Mouse (Mus musculus): ENCODE measurements around the gene Ate1. TPM values are rescaled to one million over a fixed set of nuclear protein-coding genes. Genes with fewer than 3 reads are reported as not detected.
A peak's percentile ranks its signal among the peaks of the same experiment; 100 is the strongest.
"Not testable (repeated sequence)": the region's sequence is repeated elsewhere in the genome, so short reads cannot be mapped to it uniquely, and the experiment has no call there.

Gene Ate1
- polyA plus RNA-seq, 1 experiment from 2014 or later = 113 TPM

DNA sequence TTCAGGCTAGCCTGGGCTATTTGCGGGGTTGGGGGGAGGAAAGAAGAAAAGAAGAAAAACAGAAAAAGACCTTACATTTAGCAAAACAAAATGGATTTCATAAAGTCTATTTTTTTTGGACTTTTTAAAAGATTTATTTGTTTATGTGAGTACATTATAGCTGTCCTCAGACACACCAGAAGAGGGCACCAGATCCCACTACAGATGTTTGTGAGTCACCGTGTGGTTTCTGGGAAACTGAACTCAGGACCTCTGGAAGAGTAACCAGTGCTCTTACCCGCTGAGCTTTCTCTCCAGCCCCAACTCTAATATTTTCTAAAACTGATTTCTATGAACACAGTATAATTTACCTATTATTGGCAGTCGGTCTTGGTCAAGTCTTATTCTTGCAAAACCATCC, 15.0 kb upstream of the Ate1 start:
- ATAC-seq (ENCODE audit: low FRiP score, low TSS enrichment) (no peak), DNase-seq (peak; percentile 17)
- 93% methylated on average over 4 of the region's 4 CpGs for WGBS
- H3K9me3 ChIP-seq (ENCODE audit: control insufficient read depth, low read length) = no peaks in the 10 kb centered on the region
- no peaks in the 10 kb centered on the region for H3K27me3 ChIP-seq (ENCODE audit: control insufficient read depth, insufficient read depth, low read length)
- no peak overlapping the region for H3K9ac ChIP-seq (replicated peaks; ENCODE audit: low read length)
- H3K4me1 ChIP-seq (ENCODE audit: control insufficient read depth, insufficient read depth, low read length) = no peaks in the 10 kb centered on the region
- peaks cover 69% of the 10 kb centered on the region for H3K36me3 ChIP-seq (ENCODE audit: control insufficient read depth, insufficient read depth, low read length)
- no peak overlapping the region for H3K4me3 ChIP-seq (replicated peaks; ENCODE audit: low read depth, low read length)
- H3K27ac ChIP-seq (replicated peaks; ENCODE audit: low read depth, low read length) = no peak overlapping the region
- no peak overlapping the region for H3K4me2 ChIP-seq (ENCODE audit: low read length)

DNA sequence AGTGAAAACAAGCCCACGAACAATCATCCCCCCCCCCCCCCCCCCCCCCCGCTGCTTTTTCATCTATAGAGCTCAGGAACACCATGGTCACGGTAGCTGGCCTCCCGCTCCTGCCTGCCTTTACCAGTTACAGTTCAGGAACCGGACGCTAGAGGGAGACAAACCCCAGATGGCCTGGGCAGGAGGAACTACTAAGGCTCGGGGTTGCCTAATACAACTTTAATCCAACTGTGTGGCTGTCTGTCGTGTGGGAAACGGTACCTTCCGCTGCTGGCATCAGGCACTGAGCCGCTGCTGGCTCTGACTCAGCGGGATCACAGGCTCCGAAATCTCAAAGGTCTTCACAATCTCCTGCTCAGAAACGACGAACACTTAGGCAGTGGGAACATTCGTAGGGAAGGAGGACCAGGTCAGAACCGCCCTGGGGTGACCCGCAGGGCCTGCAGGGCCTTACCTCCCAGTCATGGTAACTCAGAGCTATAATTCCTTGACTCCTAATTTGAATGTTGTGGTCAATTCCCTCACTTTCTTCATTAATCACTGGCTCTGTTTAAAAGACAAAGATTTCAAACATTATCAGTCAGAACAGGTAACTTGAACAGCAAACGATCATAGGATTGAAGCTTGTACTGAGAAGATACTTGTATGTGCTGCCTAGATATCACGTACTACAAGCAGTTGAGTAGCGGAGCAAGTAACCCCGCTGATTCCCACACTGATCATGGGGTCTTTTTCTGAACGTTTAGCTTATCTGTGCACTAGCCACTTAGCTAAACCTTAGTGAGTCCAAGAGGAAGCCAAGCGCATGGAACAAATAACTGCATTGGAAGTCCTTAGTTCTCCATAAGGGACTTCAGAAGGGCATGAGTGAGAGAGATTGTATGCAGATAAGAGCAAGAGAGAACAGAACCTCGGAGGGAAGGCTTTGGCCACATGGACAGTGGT, 13.4 kb upstream of the Ate1 start:
- Histone ChIP-seq H3K9ac (replicated peaks; ENCODE audit: low read length) (no peak overlapping the region), H3K4me1 (ENCODE audit: control insufficient read depth, insufficient read depth, low read length) (no peaks in the 10 kb centered on the region), H3K27me3 (ENCODE audit: control insufficient read depth, insufficient read depth, low read length) (no peaks in the 10 kb centered on the region), H3K36me3 (ENCODE audit: control insufficient read depth, insufficient read depth, low read length) (peaks cover 54% of the 10 kb centered on the region), H3K27ac (replicated peaks; ENCODE audit: low read depth, low read length) (no peak overlapping the region), H3K4me3 (replicated peaks; ENCODE audit: low read depth, low read length) (no peak overlapping the region), H3K4me2 (ENCODE audit: low read length) (no peak overlapping the region), H3K9me3 (ENCODE audit: control insufficient read depth, low read length) (no peaks in the 10 kb centered on the region)
- DNase-seq (peak; percentile 91), ATAC-seq (ENCODE audit: low FRiP score, low TSS enrichment) (no peak; the same call in 1 of the 2 replicates)
- 43% methylated on average over 25 of the region's 25 CpGs for WGBS

DNA sequence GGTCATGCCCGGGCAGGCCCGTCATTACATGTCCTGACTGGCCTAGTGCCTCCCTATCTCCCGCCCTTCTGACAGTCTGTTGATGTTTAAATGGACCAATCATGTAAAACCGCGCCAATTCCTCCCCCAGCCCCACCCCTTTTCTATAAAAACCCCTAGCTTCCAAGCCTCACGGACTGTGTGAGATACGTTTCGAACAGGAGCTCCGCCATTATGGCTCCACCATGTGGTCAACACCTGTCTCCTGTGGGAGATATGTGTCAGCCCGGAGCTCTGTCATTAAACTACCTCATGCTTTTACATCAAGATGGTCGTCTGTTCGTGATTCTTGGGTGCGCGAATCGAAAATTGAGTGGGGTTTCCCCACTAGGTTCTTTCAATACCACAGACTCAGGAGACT, 11.0 kb upstream of the Ate1 start:
- not testable (repeated sequence) for H3K27me3 ChIP-seq (ENCODE audit: control insufficient read depth, insufficient read depth, low read length); H3K4me2 ChIP-seq (ENCODE audit: low read length); H3K4me3 ChIP-seq (replicated peaks; ENCODE audit: low read depth, low read length); H3K9ac ChIP-seq (replicated peaks; ENCODE audit: low read length); DNase-seq; H3K27ac ChIP-seq (replicated peaks; ENCODE audit: low read depth, low read length); H3K4me1 ChIP-seq (ENCODE audit: control insufficient read depth, insufficient read depth, low read length); H3K9me3 ChIP-seq (ENCODE audit: control insufficient read depth, low read length); ATAC-seq (ENCODE audit: low FRiP score, low TSS enrichment)
- 97% methylated on average over 14 of the region's 15 CpGs for WGBS
- peaks cover 29% of the 10 kb centered on the region for H3K36me3 ChIP-seq (ENCODE audit: control insufficient read depth, insufficient read depth, low read length)

DNA sequence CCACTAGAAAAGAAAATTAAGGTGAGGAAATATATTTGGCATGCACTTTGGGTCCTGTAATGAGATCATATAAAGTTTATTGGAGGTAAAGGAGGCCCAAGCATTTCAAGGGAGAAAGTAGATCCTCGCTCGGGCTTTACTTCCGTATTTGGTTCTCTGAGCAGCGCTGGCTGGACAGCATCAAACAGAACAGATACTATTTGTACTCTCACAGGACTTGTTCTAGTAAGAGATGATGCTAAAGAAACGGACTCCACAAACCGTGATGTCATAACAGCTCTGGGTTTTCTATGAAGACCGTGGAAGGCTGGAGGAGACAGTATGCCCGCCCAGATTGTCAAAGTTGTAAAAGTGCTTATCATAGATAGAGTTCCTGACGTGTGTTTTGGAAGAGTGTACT, 7.1 kb upstream of the Ate1 start:
- Histone ChIP-seq H3K27ac (replicated peaks; ENCODE audit: low read depth, low read length) (no peak overlapping the region), H3K4me3 (replicated peaks; ENCODE audit: low read depth, low read length) (no peak overlapping the region), H3K9ac (replicated peaks; ENCODE audit: low read length) (no peak overlapping the region), H3K4me2 (ENCODE audit: low read length) (no peak overlapping the region), H3K27me3 (ENCODE audit: control insufficient read depth, insufficient read depth, low read length) (no peaks in the 10 kb centered on the region), H3K4me1 (ENCODE audit: control insufficient read depth, insufficient read depth, low read length) (no peaks in the 10 kb centered on the region), H3K36me3 (ENCODE audit: control insufficient read depth, insufficient read depth, low read length) (peaks cover 12% of the 10 kb centered on the region), H3K9me3 (ENCODE audit: control insufficient read depth, low read length) (no peaks in the 10 kb centered on the region)
- no peak for DNase-seq
- no peak for ATAC-seq (ENCODE audit: low FRiP score, low TSS enrichment)
- 90% methylated on average over 9 of the region's 9 CpGs for WGBS

DNA sequence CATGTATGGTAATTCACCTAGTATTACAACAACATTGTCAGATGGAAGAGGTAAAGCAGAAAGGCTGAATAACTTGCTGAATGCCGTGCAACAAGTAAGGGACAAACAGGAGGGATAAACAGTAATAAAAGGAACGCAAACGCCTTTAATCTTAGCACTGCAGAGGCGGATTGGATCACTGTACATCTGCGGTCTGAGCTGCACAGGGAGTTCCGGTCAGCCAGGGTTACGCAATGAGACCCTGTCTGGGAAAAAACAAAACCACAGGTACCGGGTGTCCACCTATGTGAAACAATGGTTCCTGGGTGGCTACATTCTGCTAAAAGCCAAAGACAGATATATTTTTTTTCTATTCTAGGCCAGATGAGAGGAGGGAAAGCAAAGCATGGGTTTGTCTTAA, 3.3 kb upstream of the Ate1 start:
- no peak overlapping the region for H3K4me3 ChIP-seq (replicated peaks; ENCODE audit: low read depth, low read length)
- H3K27ac ChIP-seq (replicated peaks; ENCODE audit: low read depth, low read length) = no peak overlapping the region
- DNase-seq (no peak), ATAC-seq (ENCODE audit: low FRiP score, low TSS enrichment) (no peak)
- H3K9ac ChIP-seq (replicated peaks; ENCODE audit: low read length) = no peak overlapping the region
- peaks cover 2% of the 10 kb centered on the region for H3K4me1 ChIP-seq (ENCODE audit: control insufficient read depth, insufficient read depth, low read length)
- no peak overlapping the region for H3K4me2 ChIP-seq (ENCODE audit: low read length)
- H3K27me3 ChIP-seq (ENCODE audit: control insufficient read depth, insufficient read depth, low read length) = no peaks in the 10 kb centered on the region
- WGBS = 94% methylated on average over 8 of the region's 8 CpGs
- no peaks in the 10 kb centered on the region for H3K36me3 ChIP-seq (ENCODE audit: control insufficient read depth, insufficient read depth, low read length)
- H3K9me3 ChIP-seq (ENCODE audit: control insufficient read depth, low read length) = no peaks in the 10 kb centered on the region

DNA sequence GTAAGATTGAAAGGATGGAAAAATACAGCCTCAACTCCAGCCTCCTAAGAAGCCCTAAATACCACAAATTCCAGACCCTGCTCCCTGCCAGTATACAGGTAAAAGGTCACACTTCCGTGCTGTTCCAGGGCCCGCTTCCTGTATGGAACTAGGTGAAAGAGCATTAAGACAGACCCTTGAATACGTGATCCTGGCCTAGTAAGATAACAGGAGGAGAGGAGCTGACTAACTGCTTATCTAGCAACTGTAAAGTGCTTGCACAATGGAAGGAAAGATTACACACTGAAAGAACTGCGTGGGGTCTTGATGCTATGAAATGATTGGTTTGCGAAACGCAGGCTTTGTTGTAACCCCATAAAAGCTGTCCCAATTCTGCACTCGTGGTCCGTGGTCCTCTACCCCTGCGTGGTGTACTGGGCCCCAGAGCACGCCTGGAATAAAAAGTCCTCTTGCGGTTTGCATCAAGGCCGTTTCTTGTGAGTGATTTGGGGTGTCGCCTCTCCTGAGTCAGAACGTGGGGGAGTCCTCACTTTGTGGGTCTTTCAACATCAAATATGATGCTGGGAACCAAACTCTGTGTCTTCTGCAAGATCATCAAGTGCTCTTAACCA, 748 bp upstream of the Ate1 start:
- 96% methylated on average over 14 of the region's 14 CpGs for WGBS
- no peaks in the 10 kb centered on the region for H3K9me3 ChIP-seq (ENCODE audit: control insufficient read depth, low read length)
- no peak overlapping the region for H3K9ac ChIP-seq (replicated peaks; ENCODE audit: low read length)
- H3K27me3 ChIP-seq (ENCODE audit: control insufficient read depth, insufficient read depth, low read length) = no peaks in the 10 kb centered on the region
- peaks cover 16% of the 10 kb centered on the region for H3K4me1 ChIP-seq (ENCODE audit: control insufficient read depth, insufficient read depth, low read length)
- no peaks in the 10 kb centered on the region for H3K36me3 ChIP-seq (ENCODE audit: control insufficient read depth, insufficient read depth, low read length)
- no peak overlapping the region for H3K4me2 ChIP-seq (ENCODE audit: low read length)
- H3K27ac ChIP-seq (replicated peaks; ENCODE audit: low read depth, low read length) = no peak overlapping the region
- ATAC-seq (ENCODE audit: low FRiP score, low TSS enrichment) (no peak), DNase-seq (no peak)
- H3K4me3 ChIP-seq (replicated peaks; ENCODE audit: low read depth, low read length) = no peak overlapping the region

DNA sequence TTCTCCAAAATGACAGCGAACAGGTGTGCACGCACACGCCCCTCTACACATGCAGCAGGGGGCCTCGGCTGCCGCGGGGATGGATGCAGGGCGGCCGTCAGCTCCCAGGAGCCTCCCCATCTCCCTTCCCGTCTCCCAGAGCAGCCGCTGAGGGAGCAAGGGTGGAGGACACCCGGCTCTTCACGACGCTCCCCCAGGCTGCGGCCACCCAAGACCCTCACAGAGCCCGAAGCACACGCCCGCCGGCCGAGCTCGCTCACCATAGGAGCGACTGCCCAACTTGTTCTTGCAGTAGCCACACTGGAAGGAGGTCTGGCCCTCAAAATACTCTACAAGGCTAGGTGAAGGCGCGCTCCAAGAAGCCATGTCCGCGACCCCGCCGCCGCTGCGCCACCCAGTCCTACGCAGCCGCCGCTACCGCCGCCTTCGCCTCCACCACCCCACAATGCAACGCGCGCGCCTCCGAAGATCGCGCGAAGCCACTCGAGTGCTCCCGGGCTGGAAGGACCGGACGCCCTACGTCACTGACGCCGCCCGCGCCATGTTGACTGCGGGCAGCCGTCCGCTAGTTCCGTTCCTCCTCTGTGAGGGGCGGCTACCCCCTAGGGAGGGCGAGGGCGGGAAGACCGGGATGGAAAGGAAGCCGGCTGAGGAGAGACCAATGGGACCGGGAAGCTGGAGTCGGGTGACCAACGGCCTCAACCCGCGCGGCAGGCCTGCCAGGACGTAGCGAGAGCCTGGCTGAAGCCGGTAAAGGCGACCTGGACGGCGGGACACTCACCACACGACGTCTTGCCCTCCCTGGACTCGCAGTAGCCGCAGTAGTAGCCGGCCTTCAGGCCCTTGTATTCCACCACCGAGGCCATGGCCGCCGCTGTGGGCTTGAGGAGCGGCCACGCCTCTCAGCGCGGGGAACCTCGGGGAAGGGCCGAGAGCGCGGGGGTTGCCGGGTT, 797 bp downstream of the Ate1 start:
- under 1% methylated on average over 90 of the region's 90 CpGs for WGBS
- DNase-seq (peak; percentile 100), ATAC-seq (ENCODE audit: low FRiP score, low TSS enrichment) (peak; percentile 98)
- Histone ChIP-seq H3K4me3 (replicated peaks; ENCODE audit: low read depth, low read length) (peak overlapping the region; percentile 89), H3K9ac (replicated peaks; ENCODE audit: low read length) (peak overlapping the region; percentile 95), H3K27me3 (ENCODE audit: control insufficient read depth, insufficient read depth, low read length) (no peaks in the 10 kb centered on the region), H3K9me3 (ENCODE audit: control insufficient read depth, low read length) (no peaks in the 10 kb centered on the region), H3K4me2 (ENCODE audit: low read length) (peak overlapping the region; percentile 77), H3K36me3 (ENCODE audit: control insufficient read depth, insufficient read depth, low read length) (0 out of 2 replicates have a peak, but pooled peaks cover 5% of the 10 kb centered on the region), H3K27ac (replicated peaks; ENCODE audit: low read depth, low read length) (peak overlapping the region; percentile 98), H3K4me1 (ENCODE audit: control insufficient read depth, insufficient read depth, low read length) (peaks cover 16% of the 10 kb centered on the region)
